Mouse (Mus musculus) liver, embryonic 11.5 days (tissue): ENCODE data around the gene Tm9sf2. TPM values are rescaled to one million over a fixed set of nuclear protein-coding genes. Genes with fewer than 3 reads are reported as not detected.

Source experiments
- ATAC-seq: fragments of 200-750 bp; cut with Nextera tagmentation; replicated peaks from 2 replicates; pipeline ENCODE4 v1.8.0; 2017; ENCODE audit warnings: moderate number of reproducible peaks, mild to moderate bottlenecking, moderate TSS enrichment, moderate library complexity; ENCODE audit not compliant: low FRiP score
- DNase-seq: peaks from one replicate; pipeline ENCODE4 v3.0.0-alpha.2; 2017; ENCODE audit warnings: low spot score
- H3K27ac ChIP-seq: fragments of 300-500 bp; sonication (generic); 2 replicates; pipeline ENCODE4 v1.5.1; 2014; ENCODE audit warnings: mild to moderate bottlenecking, low read depth, low read length, control low read depth
- H3K27me3 ChIP-seq: fragments of 300-500 bp; sonication (generic); replicated peaks from 2 replicates; pipeline ENCODE4 v1.6.1; 2014; ENCODE audit warnings: low read length, mixed read lengths; ENCODE audit not compliant: control insufficient read depth, insufficient read depth
- H3K36me3 ChIP-seq: fragments of 300-500 bp; sonication (generic); 2 replicates; pipeline ENCODE4 v1.6.1; 2014; ENCODE audit warnings: mild to moderate bottlenecking, low read length, moderate library complexity, mixed read lengths; ENCODE audit not compliant: control insufficient read depth, insufficient read depth
- H3K4me1 ChIP-seq: fragments of 300-500 bp; sonication (generic); replicated peaks from 2 replicates; pipeline ENCODE4 v1.6.1; 2014; ENCODE audit warnings: low read length, mixed read lengths; ENCODE audit not compliant: control insufficient read depth, insufficient read depth
- H3K4me2 ChIP-seq: fragments of 300-500 bp; sonication (generic); 2 replicates; pipeline ENCODE4 v1.6.1; 2014; ENCODE audit warnings: mild to moderate bottlenecking, control low read depth, moderate library complexity
- H3K4me3 ChIP-seq: fragments of 300-500 bp; sonication (generic); 2 replicates; pipeline ENCODE4 v1.5.1; 2014; ENCODE audit warnings: low read depth, low read length, control low read depth
- H3K9ac ChIP-seq: fragments of 300-500 bp; sonication (generic); 2 replicates; pipeline ENCODE4 v1.6.1; 2014; ENCODE audit warnings: low read depth, low read length, control low read depth
- H3K9me3 ChIP-seq: fragments of 300-500 bp; sonication (generic); 2 replicates; pipeline ENCODE4 v1.6.1; 2016; ENCODE audit warnings: low read length, inconsistent platforms, mixed read lengths; ENCODE audit not compliant: control insufficient read depth
- WGBS: fragments of 180-500 bp; shearing (Covaris S2); extraction: QIAGEN DNeasy Blood & Tissue Kit; methylation state at CpG from one replicate; pipeline ENCODE4 v1.1.7; 2014; 5-methylcytosine and 5-hydroxymethylcytosine counted together
- polyA plus RNA-seq: library from polyadenylated mRNA; unstranded; fragments of >200 nt; fragmentation: Nextera tagmentation; extraction: Ambion mirVana; gene quantifications from 2 replicates; pipeline ENCODE4 v1.2.1, GENCODE M21; 2014

Tm9sf2 gene
- polyA plus RNA-seq, 1 experiment from 2014 or later: 120 TPM

DNA sequence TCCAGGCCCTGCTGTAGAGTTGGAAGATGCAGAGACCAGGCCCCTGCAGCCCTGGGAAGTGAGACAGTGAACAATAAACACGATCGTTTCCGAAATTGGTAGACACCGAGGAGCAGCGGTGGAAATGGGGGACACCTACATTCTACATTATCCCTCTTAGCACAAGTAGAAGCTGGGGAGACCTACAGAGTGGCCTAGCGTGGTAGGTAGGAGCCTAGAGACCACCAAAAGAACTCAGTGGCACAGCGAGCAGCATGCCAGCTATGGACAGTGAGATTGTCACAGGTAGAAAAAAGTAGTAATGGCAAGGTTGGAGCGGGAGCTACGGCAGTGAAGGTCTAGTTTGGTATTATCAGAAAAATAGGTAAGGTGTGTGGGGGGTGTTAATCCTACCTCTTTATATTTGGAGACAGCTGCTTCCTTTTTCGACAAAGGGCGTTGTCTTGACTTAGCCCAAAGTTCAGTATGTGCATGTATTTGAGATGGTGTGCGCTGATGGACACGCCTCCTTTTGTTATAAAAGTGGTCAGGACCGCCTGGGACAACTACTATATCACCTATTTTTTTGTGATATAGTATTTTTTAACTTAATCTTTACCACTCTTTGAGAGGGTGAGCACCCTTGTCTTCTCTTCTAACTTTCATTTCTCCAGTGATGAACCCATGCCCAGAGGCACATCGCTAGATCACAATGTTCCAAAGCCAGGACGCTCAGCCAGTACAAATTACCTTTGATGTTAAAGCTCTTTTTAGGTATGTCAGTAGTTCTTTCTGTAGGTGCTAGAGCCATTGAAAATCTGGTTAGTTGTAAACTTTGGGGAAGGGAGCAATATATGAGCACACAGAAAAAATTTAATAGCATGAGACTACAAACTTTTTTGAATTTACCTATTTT is 1.2 kb upstream of the Tm9sf2 start:
- H3K27ac ChIP-seq: peak overlapping the region; percentile 95
- H3K9me3 ChIP-seq: no peaks in the 10 kb centered on the region
- no peaks in the 10 kb centered on the region for H3K27me3 ChIP-seq
- H3K9ac ChIP-seq: peak overlapping the region; percentile 70
- peak overlapping the region; percentile 86 for H3K4me3 ChIP-seq
- WGBS: 66% methylated on average over 16 of the region's 16 CpGs
- H3K4me2 ChIP-seq: peak overlapping the region; percentile 90
- DNase-seq (no peak), ATAC-seq (peak; percentile 4)
- H3K36me3 ChIP-seq: 0 out of 2 replicates have a peak, but pooled peaks cover under 1% of the 10 kb centered on the region
- H3K4me1 ChIP-seq: peaks cover 22% of the 10 kb centered on the region

- H3K4me3 ChIP-seq: peak overlapping the region; percentile 86
- 4% methylated on average over 44 of the region's 44 CpGs for WGBS
- peak overlapping the region; percentile 83 for H3K27ac ChIP-seq
- DNase-seq (no peak), ATAC-seq (peak; percentile 24)
- no peaks in the 10 kb centered on the region for H3K27me3 ChIP-seq
- no peaks in the 10 kb centered on the region for H3K9me3 ChIP-seq
- peak overlapping the region; percentile 91 for H3K9ac ChIP-seq
- H3K4me1 ChIP-seq: peaks cover 22% of the 10 kb centered on the region
- 0 out of 2 replicates have a peak, but pooled peaks cover 6% of the 10 kb centered on the region for H3K36me3 ChIP-seq
- peak overlapping the region; percentile 90 for H3K4me2 ChIP-seq
Observed at GRCm38 (mm10) chr14:122107481-122108214, 810 bp downstream of the Tm9sf2 start.

- DNase-seq (no peak), ATAC-seq (no peak)
- H3K4me3 ChIP-seq: no peak overlapping the region
- H3K4me1 ChIP-seq: peaks cover 10% of the 10 kb centered on the region
- H3K9me3 ChIP-seq: no peaks in the 10 kb centered on the region
- no peak overlapping the region for H3K4me2 ChIP-seq
- H3K27me3 ChIP-seq: no peaks in the 10 kb centered on the region
- WGBS: 87% methylated on average over 2 of the region's 2 CpGs
- H3K9ac ChIP-seq: no peak overlapping the region
- H3K36me3 ChIP-seq: 0 out of 2 replicates have a peak, but pooled peaks cover 6% of the 10 kb centered on the region
- H3K27ac ChIP-seq: no peak overlapping the region
Observed at GRCm38 (mm10) chr14:122111681-122112080, 4.8 kb downstream of the Tm9sf2 start.

- H3K9ac ChIP-seq: no peak overlapping the region
- WGBS: 82% methylated on average over 5 of the region's 5 CpGs
Observed at GRCm38 (mm10) chr14:122112311-122112710, 5.5 kb downstream of the Tm9sf2 start.

GRCm38 (mm10) chr14:122116200-122116599 is 9.4 kb downstream of the Tm9sf2 start:
- H3K36me3 ChIP-seq: peaks cover under 1% of the 10 kb centered on the region; the same call in 1 of the 2 replicates
- H3K27me3 ChIP-seq: no peaks in the 10 kb centered on the region
- H3K4me1 ChIP-seq: no peaks in the 10 kb centered on the region
- no peak overlapping the region for H3K4me3 ChIP-seq
- H3K9ac ChIP-seq: no peak overlapping the region
- WGBS: 98% methylated on average over 1 of the region's 1 CpGs
- no peak for ATAC-seq
- no peak for DNase-seq
- no peak overlapping the region for H3K4me2 ChIP-seq
- no peaks in the 10 kb centered on the region for H3K9me3 ChIP-seq
- no peak overlapping the region for H3K27ac ChIP-seq

More at GRCm38 (mm10) chr14:122112311-122112710, 5.5 kb downstream of the Tm9sf2 start:
- H3K4me2 ChIP-seq: no peak overlapping the region
- H3K4me1 ChIP-seq: peaks cover 10% of the 10 kb centered on the region
- no peak overlapping the region for H3K27ac ChIP-seq
- DNase-seq (no peak), ATAC-seq (no peak)
- no peaks in the 10 kb centered on the region for H3K9me3 ChIP-seq
- H3K36me3 ChIP-seq: 0 out of 2 replicates have a peak, but pooled peaks cover 6% of the 10 kb centered on the region
- H3K4me3 ChIP-seq: no peak overlapping the region
- no peaks in the 10 kb centered on the region for H3K27me3 ChIP-seq

- no peak overlapping the region for H3K9ac ChIP-seq
- no peak overlapping the region for H3K4me2 ChIP-seq
- 82% methylated on average over 5 of the region's 5 CpGs for WGBS
- H3K9me3 ChIP-seq: no peaks in the 10 kb centered on the region
- H3K27me3 ChIP-seq: no peaks in the 10 kb centered on the region
- H3K36me3 ChIP-seq: peaks cover 9% of the 10 kb centered on the region; the same call in 1 of the 2 replicates
- H3K4me1 ChIP-seq: no peaks in the 10 kb centered on the region
- no peak for ATAC-seq
- no peak for DNase-seq
- H3K27ac ChIP-seq: no peak overlapping the region
- H3K4me3 ChIP-seq: no peak overlapping the region
Observed at GRCm38 (mm10) chr14:122130111-122130797, 23.4 kb downstream of the Tm9sf2 start.

- no peak for DNase-seq
- Histone ChIP-seq H3K4me2 (no peak overlapping the region), H3K4me3 (no peak overlapping the region), H3K4me1 (no peaks in the 10 kb centered on the region), H3K27me3 (no peaks in the 10 kb centered on the region), H3K27ac (no peak overlapping the region), H3K9me3 (no peaks in the 10 kb centered on the region), H3K9ac (no peak overlapping the region), H3K36me3 (peaks cover 9% of the 10 kb centered on the region; the same call in 1 of the 2 replicates)
- 91% methylated on average over 2 of the region's 2 CpGs for WGBS
- ATAC-seq: no peak
Observed at GRCm38 (mm10) chr14:122131644-122132043, 24.8 kb downstream of the Tm9sf2 start.

GRCm38 (mm10) chr14:122136368-122136928 is 29.6 kb downstream of the Tm9sf2 start:
- Histone ChIP-seq H3K27ac (no peak overlapping the region), H3K27me3 (no peaks in the 10 kb centered on the region), H3K4me1 (no peaks in the 10 kb centered on the region), H3K4me3 (no peak overlapping the region), H3K36me3 (peaks cover 15% of the 10 kb centered on the region), H3K4me2 (no peak overlapping the region), H3K9ac (no peak overlapping the region), H3K9me3 (no peaks in the 10 kb centered on the region)
- 91% methylated on average over 3 of the region's 3 CpGs for WGBS
- no peak for DNase-seq
- no peak for ATAC-seq
